Comparison of ENCODE assay signal across 27 mouse cellular contexts in the genomic region with DNA sequence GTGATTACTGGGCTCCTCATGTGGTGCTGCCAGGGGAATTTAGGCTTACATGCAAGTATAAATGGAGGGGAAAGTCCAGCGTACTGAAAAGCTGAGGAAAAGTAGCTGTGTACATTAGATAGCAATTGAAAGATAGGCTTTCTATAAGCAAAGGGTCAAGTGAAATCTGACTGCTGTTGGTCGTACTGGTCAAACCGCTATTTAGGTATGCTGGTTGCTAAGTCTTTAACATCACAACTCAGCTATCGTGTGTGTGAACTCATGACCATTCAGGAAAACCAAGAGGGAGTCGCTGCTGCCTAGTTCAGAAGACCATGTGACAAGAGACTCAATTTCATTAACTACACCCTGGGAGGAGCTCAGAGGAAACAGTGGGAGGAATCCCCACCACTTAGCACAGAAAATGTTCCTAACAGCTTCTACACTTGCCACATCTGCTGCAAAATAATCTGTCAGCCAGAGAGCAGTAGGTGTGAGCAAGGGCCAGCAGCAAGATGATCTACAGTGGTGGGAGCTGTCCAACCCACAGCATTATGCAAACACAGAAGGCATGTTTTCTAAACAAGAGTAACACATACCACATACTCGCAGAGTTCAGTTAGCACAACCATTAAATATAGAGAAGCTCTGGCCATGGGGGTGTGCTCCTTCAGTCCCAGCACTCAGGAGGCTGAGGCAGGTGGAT. TPM values are rescaled to one million over a fixed set of nuclear protein-coding genes. Genes with fewer than 3 reads are reported as not detected.
A peak's percentile ranks its signal among the peaks of the same experiment; 100 is the strongest.
DNase-seq lines count a peak whose midpoint lies in the region; ATAC-seq and TF ChIP-seq lines count a peak whose summit lies in the region.
"Had no signal": no experiment of that assay in that cellular context is flagged by ENCODE, and none has a peak within 500 bp of the region (broad histone marks: within the 10 kb centered on the region; RNA-seq: fewer than 3 reads in every experiment).

No protein-coding gene starts in this region.

- no peaks in the 10 kb centered on the region for H3K4me1 ChIP-seq in kidney, embryonic 15.5 days
- no peaks in the 10 kb centered on the region for H3K4me1 ChIP-seq in MEL (ENCODE audit: control insufficient read depth in 1 of 2, insufficient read depth in 2 of 2, low read length in 2 of 2)
- no peaks in the 10 kb centered on the region for H3K4me1 ChIP-seq in stomach, embryonic 16.5 days (ENCODE audit: control insufficient read depth, insufficient read depth, low read length)
- H3K4me1 ChIP-seq: hindbrain, embryonic 12.5 days; midbrain, embryonic 10.5 days; neural tube, embryonic 13.5 days had no signal

- TF ChIP-seq EP300 in MEL (IDR thresholded peaks at IDR 0.05; ENCODE audit: low read depth in 1 of 2, low read length in 2 of 2): no peak

- H3K27me3 ChIP-seq in kidney, embryonic 15.5 days: no peaks in the 10 kb centered on the region
- H3K27me3 ChIP-seq in MEL (ENCODE audit: control insufficient read depth in 1 of 2, insufficient read depth in 2 of 2, low read length in 2 of 2): no peaks in the 10 kb centered on the region; a peak in 1 of 4 replicates
- H3K27me3 ChIP-seq in stomach, embryonic 16.5 days (ENCODE audit: control insufficient read depth, insufficient read depth, low read length): no peaks in the 10 kb centered on the region
- H3K27me3 ChIP-seq: hindbrain, embryonic 12.5 days; neural tube, embryonic 13.5 days had no signal

- no peak for DNase-seq in kidney, postnatal 14 days
- peak; percentile 23 for DNase-seq in MEL (ENCODE audit: low read depth, low spot score)
- peak; percentile 57 for DNase-seq in adipocyte (ENCODE audit: low spot score)
- DNase-seq in urinary bladder, postnatal 14 days (ENCODE audit: low spot score): no peak
- DNase-seq in testis, postnatal 14 days (ENCODE audit: low spot score): no peak
- DNase-seq: adrenal gland, postnatal 36 days; B cell, adult 2 months; cerebellum, adult 2 months; cerebellum, postnatal 14 days; gastrocnemius, postnatal 36 days; heart, adult 18-20 months; heart, postnatal 36 days; kidney, adult 11 months; kidney, postnatal 10 days; liver; lung, adult 2 months; right cerebral cortex, postnatal 4 days; thymus, adult 2 months had no signal

- no peak overlapping the region for H3K4me2 ChIP-seq in kidney, embryonic 15.5 days
- H3K4me2 ChIP-seq in stomach, embryonic 16.5 days (ENCODE audit: low read depth, low read length): no peak overlapping the region
- H3K4me2 ChIP-seq: heart, embryonic 11.5 days; hindbrain, embryonic 12.5 days; neural tube, embryonic 13.5 days had no signal

- H3K36me3 ChIP-seq in kidney, embryonic 15.5 days: no peaks in the 10 kb centered on the region
- peaks cover 0 to 3% of the 10 kb centered on the region in 2 experiments; a peak in 2 of 4 replicates for H3K36me3 ChIP-seq in MEL (ENCODE audit: control insufficient read depth in 1 of 2, insufficient read depth in 2 of 2, low read length in 2 of 2)
- no peaks in the 10 kb centered on the region for H3K36me3 ChIP-seq in stomach, embryonic 16.5 days (ENCODE audit: control insufficient read depth, insufficient read depth, low read length)
- H3K36me3 ChIP-seq: hindbrain, embryonic 12.5 days; midbrain, embryonic 10.5 days; neural tube, embryonic 13.5 days had no signal

- ATAC-seq in kidney, embryonic 15.5 days (replicated peaks; ENCODE audit: low FRiP score): peak; percentile 49; the same call in 1 of the 2 replicates
- ATAC-seq in stomach, embryonic 16.5 days (ENCODE audit: insufficient read depth, low FRiP score): peak; percentile 75
- ATAC-seq: hindbrain, postnatal 0 days had no signal

- no peaks in the 10 kb centered on the region for H3K9me3 ChIP-seq in kidney, embryonic 15.5 days (replicated peaks)
- no peaks in the 10 kb centered on the region for H3K9me3 ChIP-seq in MEL (replicated peaks; ENCODE audit: insufficient read depth, low read length)
- H3K9me3 ChIP-seq in stomach, embryonic 16.5 days (replicated peaks; ENCODE audit: control insufficient read depth, low read length): no peaks in the 10 kb centered on the region
- H3K9me3 ChIP-seq: hindbrain, embryonic 12.5 days; midbrain, embryonic 10.5 days; neural tube, embryonic 13.5 days had no signal

- H3K79me2 ChIP-seq in MEL (ENCODE audit: control insufficient read depth, insufficient read depth, low read length, poor library complexity): no peaks in the 10 kb centered on the region

- no peak for TF ChIP-seq POLR2A in MEL (IDR thresholded peaks at IDR 0.05; ENCODE audit: control insufficient read depth in 1 of 2, insufficient read depth in 1 of 2, low read depth in 1 of 2, low read length in 2 of 2, poor library complexity in 1 of 2)

- 64% methylated on average over 6 of the region's 6 CpGs for WGBS in kidney, embryonic 15.5 days
- 46% methylated on average over 6 of the region's 6 CpGs for WGBS in stomach, embryonic 16.5 days

- H3K9ac ChIP-seq in kidney, embryonic 15.5 days: no peak overlapping the region
- H3K9ac ChIP-seq in MEL (ENCODE audit: control insufficient read depth, low read depth, low read length, poor library complexity, severe bottlenecking): no peak overlapping the region
- H3K9ac ChIP-seq in stomach, embryonic 16.5 days (ENCODE audit: low read length): no peak overlapping the region
- H3K9ac ChIP-seq: hindbrain, embryonic 12.5 days; liver, embryonic 14.5 days; neural tube, embryonic 13.5 days had no signal

- no peak overlapping the region for H3K4me3 ChIP-seq in kidney, embryonic 15.5 days (replicated peaks)
- H3K4me3 ChIP-seq in MEL (ENCODE audit: control insufficient read depth in 1 of 2, insufficient read depth in 1 of 2, low read depth in 2 of 2, low read length in 2 of 2): no peak overlapping the region
- no peak overlapping the region for H3K4me3 ChIP-seq in stomach, embryonic 16.5 days (replicated peaks; ENCODE audit: low read length)
- H3K4me3 ChIP-seq: erythroblast, embryonic 14.5 days; hindbrain, embryonic 12.5 days; midbrain, embryonic 10.5 days; neural tube, embryonic 13.5 days had no signal

- TF ChIP-seq RAD21 in MEL (IDR thresholded peaks at IDR 0.05; ENCODE audit: low read depth, low read length): no peak

- no peak overlapping the region for H3K27ac ChIP-seq in kidney, embryonic 15.5 days
- no peak overlapping the region for H3K27ac ChIP-seq in MEL (ENCODE audit: control insufficient read depth, low read depth, low read length)
- peak overlapping the region; percentile 46 for H3K27ac ChIP-seq in stomach, embryonic 16.5 days (ENCODE audit: low read length)
- H3K27ac ChIP-seq: hindbrain, embryonic 12.5 days; hindbrain, postnatal 0 days; liver, embryonic 14.5 days; midbrain, embryonic 10.5 days; neural tube, embryonic 13.5 days had no signal

- no peak for TF ChIP-seq CTCF in MEL (IDR thresholded peaks at IDR 0.05 in 2 of 3, conservative IDR thresholded peaks at IDR 0.05 in 1 of 3; ENCODE audit: control insufficient read depth in 1 of 3, insufficient read depth in 1 of 3, low read depth in 2 of 3, low read length in 3 of 3, poor library complexity in 1 of 3, severe bottlenecking in 1 of 3)

TF ChIP-seq in MEL, 35 proteins besides CTCF, POLR2A, EP300 and RAD21:
- no peak for TF ChIP-seq TAL1 (IDR thresholded peaks at IDR 0.05; ENCODE audit: low read length)
- no peak for TF ChIP-seq SIN3A (IDR thresholded peaks at IDR 0.05; ENCODE audit: low read length)
- no peak for TF ChIP-seq CHD1 (IDR thresholded peaks at IDR 0.05; ENCODE audit: low read depth, low read length)
- no peak for TF ChIP-seq MYC (IDR thresholded peaks at IDR 0.05; ENCODE audit: low read depth, low read length)
- TF ChIP-seq BHLHE40 (IDR thresholded peaks at IDR 0.05; ENCODE audit: borderline replicate concordance, low read depth, low read length): no peak
- TF ChIP-seq TBP (IDR thresholded peaks at IDR 0.05; ENCODE audit: low read depth, low read length): no peak
- no peak for TF ChIP-seq CHD2 (IDR thresholded peaks at IDR 0.05; ENCODE audit: low read length)
- TF ChIP-seq GATA1 (IDR thresholded peaks at IDR 0.05; ENCODE audit: low read depth, low read length): no peak
- TF ChIP-seq ZMIZ1 (IDR thresholded peaks at IDR 0.05; ENCODE audit: low read depth, low read length): no peak
- no peak for TF ChIP-seq E2F4 (IDR thresholded peaks at IDR 0.05; ENCODE audit: borderline replicate concordance, low read depth, low read length)
- no peak for TF ChIP-seq MAZ (IDR thresholded peaks at IDR 0.05; ENCODE audit: low read depth, low read length)
- TF ChIP-seq MAX (IDR thresholded peaks at IDR 0.05; ENCODE audit: low read length): no peak
- TF ChIP-seq ZC3H11A (IDR thresholded peaks at IDR 0.05; ENCODE audit: low read depth, low read length): no peak
- TF ChIP-seq KAT2A (conservative IDR thresholded peaks at IDR 0.05; ENCODE audit: low read depth, low read length): no peak
- TF ChIP-seq MYB (IDR thresholded peaks at IDR 0.05; ENCODE audit: low read depth, low read length): no peak
TF ChIP-seq in MEL: peak in this region for 0.

RNA-seq across cellular contexts. Expression of a gene that starts 25.4 kb away (rescaled TPM):
- polyA plus RNA-seq in kidney, embryonic 15.5 days (2015; fragmentation: Nextera tagmentation; extraction: Ambion mirVana): 8.2 and 10.4 TPM in 2 replicates
- 4.1 and 4.9 TPM in 2 replicates for total RNA-seq in MEL (2012; rRNA removed)
- 1 to 10 TPM in 1 of 2 experiments, not detected in 1; 3.9 TPM for polyA plus RNA-seq in MEL (2012; ENCODE audit: insufficient read depth in 1 of 2, insufficient read length in 2 of 2, low read depth in 1 of 2, low replicate concordance in 2 of 2, missing spikeins in 1 of 2)
- 5.7 and 7.1 TPM in 2 replicates for polyA plus RNA-seq in stomach, embryonic 16.5 days (2015; fragmentation: Nextera tagmentation; extraction: Ambion mirVana)
- polyA plus RNA-seq: erythroblast, embryonic 14.5 days had no signal

Comparison
In these comparisons a context has a peak if more than half of its experiments do, and no peak if none do; other contexts are left out.
1. DNase-seq: peak in MEL (single experiment) and adipocyte (single experiment); none in kidney, postnatal 14 days (single experiment), urinary bladder, postnatal 14 days (single experiment) and testis, postnatal 14 days (single experiment).